Mouse (Mus musculus) left cerebral cortex, adult 9 months (tissue): ENCODE results near the gene Kdf1.
A peak's percentile ranks its signal among the peaks of the same experiment; 100 is the strongest.
"Not testable (repeated sequence)": the region's sequence is repeated elsewhere in the genome, so short reads cannot be mapped to it uniquely, and the experiment has no call there.

ENCODE experiments used
- DNase-seq, 2 experiments: peaks; one replicate each; pipeline ENCODE4 v3.0.0; 2022; ENCODE audit warnings: low spot score in 2 of 2

Gene Kdf1

GRCm38 (mm10) chr4:133496738-133497445 lies 21.9 kb upstream of the Kdf1 start:
- DNase-seq = no peak

- DNase-seq = no peak
Observed at GRCm38 (mm10) chr4:133497461-133498159, 21.2 kb upstream of the Kdf1 start.

- peak; percentile 76 to 89 for DNase-seq
Observed at GRCm38 (mm10) chr4:133498160-133498724, 20.5 kb upstream of the Kdf1 start, which contains the start of gene Trnp1. TSS of gene Trnp1 (minus strand) at chr4:133498550.

- DNase-seq = peak in 1 of 2 experiments; percentile 27
Observed at GRCm38 (mm10) chr4:133501514-133501913, 17.2 kb upstream of the Kdf1 start.

GRCm38 (mm10) chr4:133504300-133504699 lies 14.5 kb upstream of the Kdf1 start:
- no peak for DNase-seq

- DNase-seq = no peak
Observed at GRCm38 (mm10) chr4:133504755-133505485, 13.8 kb upstream of the Kdf1 start.

GRCm38 (mm10) chr4:133506573-133506972 lies 12.2 kb upstream of the Kdf1 start:
- no peak for DNase-seq

- DNase-seq = peak in 1 of 2 experiments; percentile 59
Observed at GRCm38 (mm10) chr4:133508990-133509389, 9.8 kb upstream of the Kdf1 start.

- DNase-seq = peak in 1 of 2 experiments; percentile 41
Observed at GRCm38 (mm10) chr4:133511050-133511449, 7.7 kb upstream of the Kdf1 start.

- not testable (repeated sequence) for DNase-seq
Observed at GRCm38 (mm10) chr4:133512511-133512910, 6.3 kb upstream of the Kdf1 start.

- DNase-seq = peak in 1 of 2 experiments; percentile 85
Observed at GRCm38 (mm10) chr4:133512972-133513371, 5.8 kb upstream of the Kdf1 start.

- DNase-seq = no peak
Observed at GRCm38 (mm10) chr4:133519369-133519665, 554 bp downstream of the Kdf1 start.

GRCm38 (mm10) chr4:133521502-133521901 lies 2.7 kb downstream of the Kdf1 start:
- no peak for DNase-seq

GRCm38 (mm10) chr4:133527788-133528187 lies 9.0 kb downstream of the Kdf1 start:
- DNase-seq = no peak

GRCm38 (mm10) chr4:133532777-133533176 lies 14.0 kb downstream of the Kdf1 start:
- DNase-seq = no peak

- no peak for DNase-seq
Observed at GRCm38 (mm10) chr4:133536081-133536480, 17.3 kb downstream of the Kdf1 start.

- DNase-seq = no peak
Observed at GRCm38 (mm10) chr4:133536652-133537051, 17.9 kb downstream of the Kdf1 start.

GRCm38 (mm10) chr4:133545272-133546231 lies 26.8 kb downstream of the Kdf1 start, which contains the start of gene Nudc:
TSS of gene Nudc (minus strand) at chr4:133545996.
- peak; percentile 90 to 96 for DNase-seq

GRCm38 (mm10) chr4:133552029-133552428 lies 33.3 kb downstream of the Kdf1 start:
- no peak for DNase-seq

GRCm38 (mm10) chr4:133552768-133553447 lies 34.1 kb downstream of the Kdf1 start, which contains the start of gene Nr0b2:
TSS of gene Nr0b2 (plus strand) at chr4:133553376.
- no peak for DNase-seq
